Mouse (Mus musculus): ENCODE results near the gene Mta1.
A peak's percentile ranks its signal among the peaks of the same experiment; 100 is the strongest.

The Mta1 gene

GRCm38 (mm10) chr12:113098530-113099151, 563 bp downstream of the Mta1 start:
- peak; percentile 61 for DNase-seq

- DNase-seq = peak; percentile 56
These were observed 1.6 kb downstream of the Mta1 start for GRCm38 (mm10) chr12:113099470-113100237.

GRCm38 (mm10) chr12:113100448-113101076, 2.5 kb downstream of the Mta1 start:
- peak; percentile 79 for DNase-seq

GRCm38 (mm10) chr12:113101251-113101960, 3.3 kb downstream of the Mta1 start:
- no peak for DNase-seq

GRCm38 (mm10) chr12:113102461-113102860, 4.4 kb downstream of the Mta1 start:
- DNase-seq = peak; percentile 77

- peak; percentile 45 for DNase-seq
These were observed 5.9 kb downstream of the Mta1 start for GRCm38 (mm10) chr12:113103846-113104451.

GRCm38 (mm10) chr12:113106386-113106785, 8.3 kb downstream of the Mta1 start:
- DNase-seq = no peak

- DNase-seq = no peak
These were observed 9.5 kb downstream of the Mta1 start for GRCm38 (mm10) chr12:113107431-113108124.

- DNase-seq = no peak
These were observed 10.6 kb downstream of the Mta1 start for GRCm38 (mm10) chr12:113108528-113109283.

GRCm38 (mm10) chr12:113109801-113110200, 11.7 kb downstream of the Mta1 start:
- DNase-seq = no peak

GRCm38 (mm10) chr12:113114141-113114540, 16.1 kb downstream of the Mta1 start:
- DNase-seq = no peak

- no peak for DNase-seq
These were observed 16.9 kb downstream of the Mta1 start for GRCm38 (mm10) chr12:113114856-113115538.

- DNase-seq = peak; percentile 85
These were observed 21.7 kb downstream of the Mta1 start for GRCm38 (mm10) chr12:113119516-113120410.

GRCm38 (mm10) chr12:113124726-113125125, 26.6 kb downstream of the Mta1 start:
- DNase-seq = no peak

- no peak for DNase-seq
These were observed 32.7 kb downstream of the Mta1 start for GRCm38 (mm10) chr12:113130732-113131131.

GRCm38 (mm10) chr12:113131601-113132000, 33.5 kb downstream of the Mta1 start:
- DNase-seq = no peak

GRCm38 (mm10) chr12:113132567-113132966, 34.5 kb downstream of the Mta1 start:
- no peak for DNase-seq

GRCm38 (mm10) chr12:113133260-113133659, 35.2 kb downstream of the Mta1 start:
- no peak for DNase-seq

GRCm38 (mm10) chr12:113133861-113134403, 35.9 kb downstream of the Mta1 start:
- DNase-seq = no peak

Data from cerebellum, adult 9-10 months (tissue).